Mouse (Mus musculus) kidney, postnatal 36 days (tissue): ENCODE data around the gene Dhrs7b.
A peak's percentile ranks its signal among the peaks of the same experiment; 100 is the strongest.

Source experiments
- DNase-seq, 2 experiments: peaks; one replicate each; pipeline ENCODE4 v3.0.0; 2021 to 2022; ENCODE audit warnings: mixed read lengths in 2 of 2

Dhrs7b gene

DNA sequence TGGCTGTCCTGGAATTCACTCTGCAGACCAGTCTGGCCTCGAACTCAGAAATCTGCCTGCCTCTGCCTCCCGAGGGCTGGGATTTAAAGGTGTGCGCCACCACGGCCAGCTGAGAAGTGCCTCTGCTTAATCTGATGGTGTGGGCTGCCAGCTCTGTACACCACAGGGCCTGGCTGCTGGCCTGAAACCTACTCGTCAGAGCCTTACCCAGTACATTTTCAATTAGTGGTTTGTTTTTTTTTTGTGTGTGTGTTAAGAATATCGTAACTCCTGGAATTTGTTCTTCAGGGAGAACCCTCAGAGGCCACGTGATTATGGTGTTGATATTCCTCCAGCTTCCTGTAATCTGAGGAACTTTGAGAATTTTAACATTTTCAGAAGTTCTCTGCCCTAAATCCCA, 71.6 kb downstream of the Dhrs7b start:
- peak in 1 of 2 experiments; percentile 41 for DNase-seq

DNA sequence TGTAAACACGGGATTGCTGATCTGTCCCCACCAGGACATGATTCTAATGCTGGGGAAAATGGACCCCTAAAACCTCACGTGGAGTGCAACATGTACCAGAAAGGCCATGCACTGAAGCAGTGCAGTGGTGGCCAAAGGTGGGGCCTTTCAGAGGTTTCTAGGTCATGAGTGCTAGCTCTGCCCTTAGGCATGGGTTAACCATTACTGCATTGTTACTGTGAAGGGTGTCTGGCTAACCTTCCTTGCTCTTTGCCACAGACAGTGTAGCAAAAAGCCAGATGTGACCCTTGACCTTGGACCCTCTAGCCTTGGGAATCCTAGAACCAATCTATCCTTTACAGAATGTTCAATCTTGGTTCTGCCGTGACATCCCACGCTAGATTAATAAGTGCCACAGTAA, 72.1 kb downstream of the Dhrs7b start:
- peak; percentile 73 to 88 for DNase-seq

DNA sequence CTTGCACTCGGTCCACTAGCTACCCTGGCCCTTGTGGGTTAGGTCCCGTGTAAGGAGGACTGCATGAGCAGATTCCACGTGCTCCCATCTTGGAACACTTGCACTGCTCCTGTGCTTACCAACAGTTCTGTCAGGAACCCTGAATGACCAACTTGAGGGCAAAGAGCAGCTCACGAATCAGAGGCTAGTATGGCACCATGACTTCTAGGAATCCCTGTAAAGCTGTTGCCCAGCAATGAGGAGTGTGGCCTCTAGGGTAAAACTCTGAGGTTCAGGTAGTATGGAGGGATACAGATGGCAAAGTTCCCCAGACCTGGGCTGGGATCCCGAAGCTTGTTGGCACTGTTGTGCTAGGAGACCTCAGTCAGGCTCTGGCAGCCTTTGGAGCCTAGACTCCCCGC, 73.2 kb downstream of the Dhrs7b start:
- DNase-seq, result peak; percentile 67

DNA sequence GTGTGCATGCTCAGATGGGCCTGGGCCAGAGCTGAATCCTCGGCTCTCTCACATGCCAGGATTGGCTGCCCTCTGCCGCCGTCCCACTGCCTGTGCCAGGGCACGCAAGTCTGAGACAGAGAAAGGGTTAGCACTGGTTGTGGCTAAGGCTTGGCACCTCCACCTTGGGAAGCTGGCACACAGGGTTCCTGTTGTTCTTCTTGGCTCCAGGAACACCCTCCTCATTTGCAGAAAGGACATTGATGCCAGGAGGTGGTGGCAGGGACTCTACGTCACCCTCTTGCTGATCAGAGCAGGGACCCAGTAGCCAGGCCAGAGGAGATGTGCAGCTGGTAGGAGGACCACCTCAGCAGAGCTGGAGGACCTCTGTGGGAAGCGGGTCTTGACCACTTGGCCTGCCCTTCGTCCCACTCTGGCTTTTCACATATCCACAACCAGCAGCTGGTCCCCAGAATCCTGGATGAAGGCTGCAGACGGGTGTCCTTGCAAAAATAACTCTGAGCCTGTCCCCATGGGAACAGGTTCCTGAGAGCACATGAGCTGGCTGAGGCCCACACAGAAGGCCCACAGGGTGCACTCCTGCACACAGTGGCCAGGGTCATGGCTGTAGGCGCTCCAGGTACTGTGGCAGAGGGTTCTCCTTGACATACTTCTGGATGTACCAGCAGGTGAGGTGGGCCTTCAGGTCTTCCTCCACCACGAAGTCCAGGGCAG, 75.1 kb downstream of the Dhrs7b start:
- peak in 1 of 2 experiments; percentile 23 for DNase-seq

DNA sequence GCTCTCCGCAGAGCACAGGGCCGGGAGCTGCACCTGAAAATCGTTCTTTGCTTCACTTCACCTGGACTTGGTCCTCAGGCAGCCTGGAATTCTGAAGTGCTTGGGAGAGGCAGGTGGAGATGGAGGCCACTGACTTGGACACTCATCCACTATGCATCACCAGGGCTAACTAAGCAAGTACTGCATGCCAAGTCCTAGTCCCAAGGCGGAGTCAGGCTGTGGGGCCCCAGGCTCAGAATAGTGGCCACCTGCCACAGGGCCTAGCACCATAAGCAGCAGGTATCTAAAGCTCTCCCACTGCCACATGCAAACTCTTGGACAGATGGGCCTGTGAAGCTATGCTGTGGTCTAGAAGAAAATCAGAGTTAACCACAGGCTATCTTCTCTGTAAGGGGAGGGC, 76.0 kb downstream of the Dhrs7b start:
- peak in 1 of 2 experiments; percentile 17 for DNase-seq

DNA sequence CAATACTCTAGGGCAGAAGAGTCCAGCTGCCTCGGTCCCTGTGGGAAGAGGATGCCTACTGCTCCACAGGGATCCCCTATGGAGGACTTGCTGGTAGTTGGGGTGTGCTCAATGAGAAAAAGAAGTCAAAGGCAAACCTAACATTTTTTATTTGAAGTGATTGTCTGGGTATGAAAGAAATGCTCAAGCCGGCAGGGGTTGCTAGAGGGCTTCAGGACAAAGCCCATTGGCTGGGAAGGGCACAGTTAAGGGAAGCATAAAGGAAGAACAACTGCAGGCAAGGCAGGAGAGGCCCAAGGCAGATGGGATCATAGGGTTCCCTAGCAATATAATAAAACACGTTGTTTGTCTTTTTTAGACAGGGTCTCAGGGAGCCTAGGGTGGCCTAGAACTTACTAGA, 77.6 kb downstream of the Dhrs7b start:
- DNase-seq, result peak in 1 of 2 experiments; percentile 48

DNA sequence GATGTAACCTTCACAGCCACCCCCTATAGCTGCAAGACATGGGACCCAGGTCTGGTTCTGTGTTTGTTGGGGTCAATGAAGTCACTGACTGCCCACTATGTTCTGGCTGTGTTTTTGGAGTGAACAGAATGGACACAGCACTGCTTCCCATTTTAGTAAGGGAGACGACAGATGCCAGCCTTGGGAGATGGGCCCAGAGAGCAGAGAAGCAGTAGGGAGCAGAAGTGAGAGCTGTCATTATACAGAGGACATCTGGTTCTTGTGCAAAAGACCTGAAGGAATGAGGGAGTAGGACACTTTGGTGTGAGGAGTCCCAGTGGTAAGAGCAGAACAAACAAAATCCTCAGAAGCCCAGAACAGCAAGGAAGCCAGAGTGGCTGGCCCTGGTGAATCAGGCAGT, 79.2 kb downstream of the Dhrs7b start:
- DNase-seq, result no peak
